Mouse (Mus musculus): ENCODE results near the gene Rnf145.

DNA sequence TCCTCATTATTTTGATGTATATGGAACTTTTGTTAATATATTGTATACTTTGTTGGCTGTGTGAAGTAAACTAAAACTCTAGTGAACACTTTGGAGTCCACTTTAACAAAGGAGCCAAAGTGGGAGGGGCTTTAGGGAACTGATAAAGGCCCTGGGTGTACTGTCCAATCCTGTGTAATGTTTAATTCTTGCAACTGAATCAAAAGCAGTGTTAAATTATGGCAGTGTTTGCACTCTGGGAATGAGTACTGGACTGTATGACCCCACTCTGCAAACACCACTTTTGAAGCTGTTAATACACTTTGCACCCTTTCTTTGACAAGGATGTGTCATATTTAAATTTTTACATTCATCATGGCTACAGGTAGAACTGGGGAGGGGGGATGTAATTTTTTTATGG is 46.2 kb downstream of the Rnf145 start:
- no peak for TF ChIP-seq POLR2A (IDR thresholded peaks at IDR 0.05; ENCODE audit: borderline replicate concordance, insufficient read depth, low read length)
- TF ChIP-seq CTCF (IDR thresholded peaks at IDR 0.05; ENCODE audit: borderline replicate concordance, insufficient read depth, low read depth, low read length), result no peak

All from cerebellum, adult 2 months (tissue).